Mouse (Mus musculus) CH12.LX (cell line): ENCODE measurements around the gene Utp18.
A peak's percentile ranks its signal among the peaks of the same experiment; 100 is the strongest.

Source experiments
- CHD2 ChIP-seq: IDR thresholded peaks from 2 replicates; pipeline ENCODE4 v1.6.1; 2011; ENCODE audit warnings: low read length, improper control_type of control experiment
- EP300 ChIP-seq: IDR thresholded peaks from 2 replicates; pipeline ENCODE4 v1.6.1; 2011; ENCODE audit warnings: low read length, improper control_type of control experiment
- ETS1 ChIP-seq: conservative IDR thresholded peaks from 2 replicates; pipeline ENCODE4 v1.6.1; 2012; ENCODE audit warnings: low read depth, mild to moderate bottlenecking, inconsistent platforms, low read length, improper control_type of control experiment, moderate library complexity
- HCFC1 ChIP-seq: IDR thresholded peaks from 2 replicates; pipeline ENCODE4 v1.6.1; 2012; ENCODE audit warnings: low read depth, mild to moderate bottlenecking, inconsistent platforms, low read length, improper control_type of control experiment
- MEF2A ChIP-seq: IDR thresholded peaks from 2 replicates; pipeline ENCODE4 v1.6.1; 2014; ENCODE audit warnings: low read depth, mild to moderate bottlenecking, inconsistent platforms, low read length, improper control_type of control experiment, borderline replicate concordance
- MYC ChIP-seq: IDR thresholded peaks from 2 replicates; pipeline ENCODE4 v1.6.1; 2011; ENCODE audit warnings: low read depth, mild to moderate bottlenecking, improper control_type of control experiment, low read length
- POLR2A ChIP-seq: IDR thresholded peaks from 2 replicates; pipeline ENCODE4 v1.6.1; 2011; ENCODE audit warnings: low read depth, mild to moderate bottlenecking, improper control_type of control experiment, low read length
- TBP ChIP-seq: conservative IDR thresholded peaks from 2 replicates; pipeline ENCODE4 v1.6.1; 2011; ENCODE audit warnings: low read depth, low read length, improper control_type of control experiment
- ZC3H11A ChIP-seq: IDR thresholded peaks from 2 replicates; pipeline ENCODE4 v1.6.1; 2012; ENCODE audit warnings: low read depth, mild to moderate bottlenecking, inconsistent platforms, low read length, improper control_type of control experiment

- TF ChIP-seq MEF2A (peak; percentile 73), POLR2A (peak; percentile 6; the same call in 1 of the 2 replicates), CHD2 (peak; percentile 80), HCFC1 (0 out of 2 replicates have a peak, but pooled peaks have one; percentile 16), ZC3H11A (no peak; the same call in 1 of the 2 replicates), TBP (no peak), ETS1 (peak; percentile 61), EP300 (0 out of 2 replicates have a peak, but pooled peaks have one; percentile 53), MYC (0 out of 2 replicates have a peak, but pooled peaks have one; percentile 4)
These were observed 1.5 kb upstream of the Utp18 start for GRCm38 (mm10) chr11:93887080-93887447.
